Mouse (Mus musculus) intestine, postnatal 0 days (tissue): ENCODE data around the gene Gm16485. TPM values are rescaled to one million over a fixed set of nuclear protein-coding genes. Genes with fewer than 3 reads are reported as not detected.

Experiments
- ATAC-seq: fragments of 200-750 bp; cut with Nextera tagmentation; 2 replicates; pipeline ENCODE4 v1.8.0; 2017; ENCODE audit warnings: mild to moderate bottlenecking, moderate TSS enrichment, moderate library complexity
- H3K27ac ChIP-seq: fragments of 300-500 bp; sonication (generic); 2 replicates; pipeline ENCODE4 v1.5.1; 2014; ENCODE audit warnings: mild to moderate bottlenecking, low read depth, low read length, moderate library complexity
- H3K27me3 ChIP-seq: fragments of 300-500 bp; sonication (generic); replicated peaks from 2 replicates; pipeline ENCODE4 v1.6.1; 2014; ENCODE audit warnings: low read length, mixed read lengths; ENCODE audit not compliant: control insufficient read depth, insufficient read depth
- H3K36me3 ChIP-seq: fragments of 300-500 bp; sonication (generic); 2 replicates; pipeline ENCODE4 v1.6.1; 2014; ENCODE audit warnings: mild to moderate bottlenecking, moderate library complexity; ENCODE audit not compliant: control insufficient read depth, insufficient read depth
- H3K4me1 ChIP-seq: fragments of 300-500 bp; sonication (generic); replicated peaks from 2 replicates; pipeline ENCODE4 v1.6.1; 2014; ENCODE audit warnings: antibody characterized with exemption, low read length, mixed read lengths; ENCODE audit not compliant: control insufficient read depth, insufficient read depth
- H3K4me2 ChIP-seq: fragments of 300-500 bp; sonication (generic); replicated peaks from 2 replicates; pipeline ENCODE4 v1.6.1; 2014; ENCODE audit warnings: low read depth, mild to moderate bottlenecking, moderate library complexity
- H3K4me3 ChIP-seq: fragments of 300-500 bp; sonication (generic); 2 replicates; pipeline ENCODE4 v1.5.1; 2014; ENCODE audit warnings: low read depth, low read length
- H3K9ac ChIP-seq: fragments of 300-500 bp; sonication (generic); 2 replicates; pipeline ENCODE4 v1.6.1; 2014; ENCODE audit warnings: mild to moderate bottlenecking, low read depth, low read length
- H3K9me3 ChIP-seq: fragments of 300-500 bp; sonication (generic); 2 replicates; pipeline ENCODE4 v1.6.1; 2016; ENCODE audit warnings: mixed run types; ENCODE audit not compliant: control insufficient read depth
- CTCF ChIP-seq: sonication (generic); IDR thresholded peaks from 2 replicates; pipeline ENCODE4 v1.5.1; 2016; ENCODE audit warnings: low read depth, mild to moderate bottlenecking, control low read depth, antibody characterized with exemption, moderate library complexity
- WGBS: fragments of 180-500 bp; shearing (Covaris S2); extraction: QIAGEN DNeasy Blood & Tissue Kit; methylation state at CpG from one replicate; pipeline ENCODE4 v1.1.7; 2014; 5-methylcytosine and 5-hydroxymethylcytosine counted together
- polyA plus RNA-seq: library from polyadenylated mRNA; unstranded; fragments of >200 nt; fragmentation: Nextera tagmentation; extraction: Ambion mirVana; gene quantifications from 2 replicates; pipeline ENCODE4 v1.2.1, GENCODE M21; 2015

The Gm16485 gene
- polyA plus RNA-seq, 1 experiment from 2014 or later, result 0.04 TPM

DNA sequence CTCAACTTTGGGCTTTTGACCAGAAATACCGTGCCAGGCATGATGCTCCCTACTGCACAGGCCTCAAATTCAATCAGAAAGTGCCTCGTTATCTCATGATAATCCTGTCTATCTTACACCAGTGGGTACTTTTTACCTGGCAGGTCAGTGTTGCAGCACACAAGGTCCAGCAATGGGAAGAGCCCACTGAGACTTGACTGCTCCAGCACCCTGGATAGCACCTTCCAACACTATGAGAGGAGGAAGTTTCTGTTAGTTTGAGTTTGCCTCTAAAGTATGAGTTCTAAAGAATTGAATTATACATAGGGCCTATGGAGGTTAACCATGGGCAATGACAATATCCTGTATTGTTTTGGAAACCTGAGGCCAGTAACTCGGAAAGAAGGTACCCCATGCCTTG is 10.7 kb downstream of the Gm16485 start:
- Histone ChIP-seq H3K4me2 (no peak overlapping the region), H3K27ac (no peak overlapping the region), H3K9ac (no peak overlapping the region), H3K36me3 (no peaks in the 10 kb centered on the region), H3K4me3 (no peak overlapping the region), H3K9me3 (no peaks in the 10 kb centered on the region), H3K27me3 (no peaks in the 10 kb centered on the region), H3K4me1 (no peaks in the 10 kb centered on the region)
- WGBS, result 69% methylated on average over 3 of the region's 3 CpGs
- no peak for TF ChIP-seq CTCF
- no peak for ATAC-seq

DNA sequence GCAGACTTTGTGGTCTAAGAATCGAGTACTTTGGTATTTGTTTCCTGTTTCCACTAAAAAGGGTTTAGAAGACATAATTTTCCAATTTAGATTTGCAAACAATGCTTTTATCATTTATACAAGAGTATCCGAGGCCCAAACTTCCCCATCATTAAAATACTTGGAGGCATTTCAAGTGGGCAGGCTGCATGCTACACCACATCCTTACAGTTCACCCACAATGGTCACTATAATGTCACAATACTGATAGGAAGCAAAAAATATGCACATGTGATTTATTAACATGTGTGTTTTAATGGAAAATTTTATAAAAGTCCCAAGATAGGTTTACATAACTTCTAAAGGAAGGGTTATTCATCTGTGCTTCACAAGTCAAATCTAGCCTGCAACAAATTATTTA is 24.9 kb downstream of the Gm16485 start:
- no peak for ATAC-seq
- no peak overlapping the region for H3K4me2 ChIP-seq
- H3K9ac ChIP-seq, result no peak overlapping the region
- TF ChIP-seq CTCF, result no peak
- peaks cover 7% of the 10 kb centered on the region; the same call in 1 of the 2 replicates for H3K36me3 ChIP-seq
- no peaks in the 10 kb centered on the region for H3K27me3 ChIP-seq
- 66% methylated on average over 2 of the region's 2 CpGs for WGBS
- no peaks in the 10 kb centered on the region for H3K4me1 ChIP-seq
- H3K9me3 ChIP-seq, result no peaks in the 10 kb centered on the region
- H3K4me3 ChIP-seq, result no peak overlapping the region
- H3K27ac ChIP-seq, result no peak overlapping the region

DNA sequence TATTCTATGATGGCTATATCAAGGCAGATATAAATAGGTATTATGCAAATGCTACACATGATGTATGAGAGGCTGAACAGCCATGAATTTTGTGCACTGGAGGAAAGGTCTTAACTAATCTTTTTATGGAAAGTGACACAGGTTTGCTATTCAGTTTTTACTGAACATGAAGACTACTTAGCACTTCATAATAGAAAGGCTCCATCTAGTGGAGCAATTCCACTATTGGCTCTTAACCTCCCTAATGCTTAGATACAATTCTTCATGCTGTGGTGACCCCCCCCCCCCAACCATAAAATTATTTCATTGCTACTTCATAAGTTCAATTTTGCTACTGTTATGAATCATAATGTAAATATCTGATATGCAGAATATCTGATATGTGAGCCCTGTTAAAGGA is 29.6 kb downstream of the Gm16485 start:
- no peak for ATAC-seq
- no peaks in the 10 kb centered on the region for H3K9me3 ChIP-seq
- H3K4me2 ChIP-seq, result no peak overlapping the region
- H3K4me3 ChIP-seq, result no peak overlapping the region
- no peaks in the 10 kb centered on the region for H3K27me3 ChIP-seq
- H3K27ac ChIP-seq, result no peak overlapping the region
- H3K9ac ChIP-seq, result no peak overlapping the region
- no peaks in the 10 kb centered on the region for H3K4me1 ChIP-seq
- peaks cover 24% of the 10 kb centered on the region for H3K36me3 ChIP-seq
- TF ChIP-seq CTCF, result peak; percentile 55

DNA sequence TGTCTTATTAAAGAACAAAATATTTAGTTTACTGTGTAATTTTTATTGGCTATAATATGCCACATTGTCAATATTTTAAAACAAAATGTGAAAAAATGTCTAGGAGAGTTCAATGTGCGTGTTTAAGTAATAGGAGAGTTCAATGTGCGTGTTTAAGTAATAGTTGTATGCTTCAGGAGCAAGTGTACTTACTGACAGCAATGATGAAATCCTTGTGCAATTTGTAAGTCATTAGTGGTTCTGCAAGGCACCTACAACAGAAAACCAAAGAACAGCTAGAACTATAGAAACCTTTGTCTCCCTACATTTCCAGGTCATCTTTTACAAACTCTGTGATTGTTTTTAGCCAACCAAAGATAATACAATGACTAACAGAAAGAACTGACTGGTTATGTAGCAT is 43.5 kb downstream of the Gm16485 start:
- 88% methylated on average over 2 of the region's 2 CpGs for WGBS
- Histone ChIP-seq H3K36me3 (peaks cover 24% of the 10 kb centered on the region), H3K27me3 (no peaks in the 10 kb centered on the region)

More for the DNA sequence above, 43.5 kb downstream of the Gm16485 start:
- TF ChIP-seq CTCF, result no peak
- Histone ChIP-seq H3K4me2 (no peak overlapping the region), H3K27ac (no peak overlapping the region), H3K4me3 (no peak overlapping the region), H3K9ac (no peak overlapping the region), H3K4me1 (no peaks in the 10 kb centered on the region), H3K9me3 (no peaks in the 10 kb centered on the region)
- no peak for ATAC-seq

Other genes starting within 250 kb of the Gm16485 start
- 0.21 and 0.26 TPM in 2 replicates for gene Pgr, start 72.0 kb upstream of the Gm16485 start, polyA plus RNA-seq